Mouse (Mus musculus) CD4-positive, CD25-positive, alpha-beta regulatory T cell, adult 9 weeks (primary cell): Measurements from ENCODE around the gene Tceal9. TPM values are rescaled to one million over a fixed set of nuclear protein-coding genes. Genes with fewer than 3 reads are reported as not detected.

Experiments used
- polyA plus RNA-seq: library from polyadenylated mRNA; unstranded; fragments of 100-300 nt; shearing (Covaris generic); gene quantifications from one replicate; pipeline ENCODE4 v1.2.1, GENCODE M21; 2017

Tceal9 gene
- 49.4 TPM for polyA plus RNA-seq

GRCm38 (mm10) chrX:136244574-136245229 lies at the start of gene Tceal9:
TSS of gene Tceal9 (plus strand) at chrX:136245079.

GRCm38 (mm10) chrX:136203664-136204066 lies 41.2 kb upstream of the Tceal9 start, which contains the start of gene Tceal5:
TSS of gene Tceal5 (minus strand) at chrX:136203876.

GRCm38 (mm10) chrX:136214729-136215677 lies 29.9 kb upstream of the Tceal9 start, which contains the start of the genes Tceal7 and Bex1:
TSS of gene Tceal7 (plus strand) at chrX:136214779.
TSS of gene Bex1 (minus strand) at chrX:136215513.

GRCm38 (mm10) chrX:136269743-136270392 lies 25.0 kb downstream of the Tceal9 start, which contains the start of gene Bex3:
TSS of gene Bex3 (plus strand) at chrX:136270253.

Other genes with a start within 250 kb of the Tceal9 start
- gene Arxes1, start 211.7 kb upstream of the Tceal9 start, polyA plus RNA-seq: not detected
- 1.3 TPM for gene Bex2, start 176.8 kb upstream of the Tceal9 start, polyA plus RNA-seq
- not detected for gene Nxf3, start 159.8 kb upstream of the Tceal9 start, polyA plus RNA-seq
- not detected for gene Bex4, start 106.1 kb upstream of the Tceal9 start, polyA plus RNA-seq
- 1.1 TPM for gene Tceal8, start 72.7 kb upstream of the Tceal9 start, polyA plus RNA-seq
- gene Tceal5, start 41.2 kb upstream of the Tceal9 start, polyA plus RNA-seq: not detected
- gene Tceal7, start 30.3 kb upstream of the Tceal9 start, polyA plus RNA-seq: not detected
- not detected for gene Bex1, start 29.6 kb upstream of the Tceal9 start, polyA plus RNA-seq
- gene Bex3, start 25.2 kb downstream of the Tceal9 start, polyA plus RNA-seq: 100 TPM